Mouse (Mus musculus) embryo, embryonic 10 days (tissue): ENCODE measurements around the gene Dapk1.

Experiments used
- DNase-seq: peaks from one replicate; pipeline ENCODE4 v3.0.0-alpha.2; 2015; ENCODE audit warnings: low spot score

Gene Dapk1

DNA sequence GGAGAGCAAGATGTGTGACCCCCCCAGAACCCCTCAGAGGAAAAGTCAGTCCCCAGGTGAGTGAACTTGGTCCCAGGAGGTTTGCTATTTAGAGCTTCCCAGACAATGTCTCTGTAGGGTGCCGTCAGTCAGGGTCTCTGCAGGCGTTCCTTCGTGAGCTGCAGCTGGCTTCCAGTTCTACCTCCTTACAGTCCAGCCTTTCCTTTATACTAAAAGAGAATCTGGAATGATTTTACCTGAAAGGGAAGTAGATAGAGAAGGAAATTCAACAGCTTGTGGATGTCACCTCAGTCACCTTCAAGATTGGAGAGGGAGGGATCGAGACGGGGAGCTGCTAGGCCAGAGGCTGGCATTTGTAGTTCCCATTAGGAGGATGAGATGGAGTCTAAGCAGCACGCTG, 14.3 kb downstream of the Dapk1 start:
- DNase-seq = no peak

DNA sequence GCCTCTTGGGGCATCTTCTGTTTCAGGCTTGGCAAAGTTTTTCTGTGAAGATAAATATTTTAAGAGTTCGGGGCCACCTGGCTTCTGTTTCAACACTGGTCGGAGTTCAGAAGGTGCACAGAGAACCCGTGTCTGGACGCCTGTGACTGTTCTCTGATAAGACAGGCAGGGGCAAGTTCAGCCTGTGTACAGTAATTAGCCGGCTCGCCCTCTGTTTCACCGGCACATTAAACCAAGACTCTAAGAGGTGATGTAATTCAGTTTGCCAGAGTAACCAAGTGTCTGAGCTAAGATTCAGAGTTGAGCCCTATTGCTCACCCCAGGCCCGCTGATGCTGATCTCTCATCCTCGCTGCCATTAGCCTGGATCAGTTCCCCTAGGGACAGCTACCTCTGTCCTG, 16.5 kb downstream of the Dapk1 start:
- no peak for DNase-seq

DNA sequence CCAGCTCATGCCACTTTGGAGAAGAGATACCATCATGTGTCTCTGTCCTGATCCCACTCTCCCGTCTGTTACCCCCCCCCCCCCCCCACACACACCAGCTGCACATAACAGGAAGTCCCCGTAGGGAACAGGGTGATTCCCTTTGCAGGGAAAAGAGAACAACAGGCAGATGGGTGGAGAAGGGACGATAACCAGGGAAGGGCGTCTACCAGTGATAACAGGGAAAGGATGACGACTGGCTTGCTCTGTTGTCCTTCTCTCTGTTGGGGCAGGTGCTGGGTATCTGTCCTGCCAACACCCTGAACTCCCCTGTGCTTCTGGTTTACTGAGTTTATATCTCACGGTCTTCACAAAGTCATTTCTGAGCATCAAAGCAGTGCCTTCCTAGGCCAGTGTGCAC, 18.0 kb downstream of the Dapk1 start:
- no peak for DNase-seq

DNA sequence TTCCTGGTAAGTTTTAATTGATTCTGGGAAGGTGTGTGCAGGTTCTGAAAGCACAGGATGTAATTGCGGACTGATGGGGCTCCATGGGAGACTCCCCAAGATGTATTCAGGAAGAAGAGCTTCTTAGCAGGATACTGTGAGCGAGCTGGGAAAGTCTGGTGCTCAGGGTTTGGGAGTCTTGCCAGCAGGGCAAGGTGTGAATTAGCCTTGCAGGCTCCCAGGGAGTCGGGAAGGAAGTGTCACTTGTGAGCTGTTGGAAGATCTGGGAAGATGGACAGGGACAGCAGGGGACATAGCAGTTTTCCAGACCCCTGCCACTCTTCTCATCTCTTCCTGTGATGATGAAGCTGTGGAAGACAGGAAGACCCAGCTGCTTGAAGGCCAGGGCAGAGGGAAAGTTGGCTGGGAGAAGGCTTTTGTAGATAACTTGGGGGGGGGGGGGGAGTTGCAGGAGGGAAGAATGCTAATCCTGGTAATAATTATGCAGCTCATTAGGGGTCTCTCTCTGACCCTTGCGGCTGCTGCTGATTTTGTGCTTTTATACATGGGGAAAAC, 19.7 kb downstream of the Dapk1 start:
- no peak for DNase-seq

DNA sequence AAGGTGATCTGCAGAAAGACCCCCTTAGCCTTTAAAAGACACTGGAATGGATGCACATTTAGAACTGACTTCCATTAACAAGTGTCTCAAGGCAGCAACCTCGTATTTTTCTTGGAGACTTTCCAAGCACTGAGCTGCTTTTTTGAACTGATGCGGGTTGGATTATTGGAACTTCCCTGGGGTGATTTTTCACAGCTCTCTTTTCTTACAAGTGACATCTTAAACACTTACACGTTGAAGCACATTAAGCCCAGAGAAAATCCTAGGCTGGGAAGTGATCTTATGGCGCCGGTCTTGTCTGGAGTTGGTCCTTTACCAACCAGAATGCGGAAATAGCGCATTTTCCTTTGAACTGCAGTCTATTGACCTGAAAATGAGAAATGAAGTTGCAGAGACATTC, 23.8 kb downstream of the Dapk1 start:
- no peak for DNase-seq

DNA sequence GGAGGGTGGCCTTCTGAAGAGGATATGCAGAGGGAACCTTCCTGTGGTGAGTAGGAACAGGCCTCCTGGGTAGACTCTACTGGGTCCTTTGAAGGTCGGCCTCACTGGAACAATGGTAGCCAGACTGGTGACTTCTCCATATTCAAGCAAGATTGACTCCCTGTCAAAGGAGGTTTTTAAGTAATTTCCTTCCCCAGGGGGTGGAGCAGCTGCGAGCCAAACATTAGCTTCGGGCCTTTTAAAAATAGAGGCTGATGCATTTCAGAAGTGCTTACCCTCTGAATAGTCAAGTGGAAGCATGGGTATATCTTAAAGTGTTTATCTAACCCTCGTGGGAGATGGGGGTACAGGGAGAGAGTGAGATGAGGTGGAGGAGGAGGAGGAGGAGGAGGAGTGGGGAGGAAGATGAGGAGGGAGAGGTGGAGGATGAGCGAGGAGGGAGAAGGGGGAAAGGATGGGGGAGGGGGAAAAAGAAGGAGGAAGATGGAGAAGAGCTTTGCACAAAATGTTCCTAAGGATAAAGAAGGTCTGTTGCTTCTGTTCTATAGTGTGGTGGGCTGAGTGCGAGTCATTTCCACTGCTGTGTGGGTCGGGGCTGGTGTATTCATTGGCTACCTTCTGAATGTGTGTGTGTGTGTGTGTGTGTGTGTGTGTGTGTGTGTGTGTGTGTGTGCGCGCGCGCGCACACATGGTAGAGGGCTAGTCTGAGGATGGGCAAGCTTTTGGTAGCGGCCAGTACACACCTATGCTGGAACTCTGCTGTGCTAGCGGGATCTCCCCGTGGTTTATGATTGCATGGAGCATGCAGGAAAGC, 26.3 kb downstream of the Dapk1 start:
- no peak for DNase-seq

DNA sequence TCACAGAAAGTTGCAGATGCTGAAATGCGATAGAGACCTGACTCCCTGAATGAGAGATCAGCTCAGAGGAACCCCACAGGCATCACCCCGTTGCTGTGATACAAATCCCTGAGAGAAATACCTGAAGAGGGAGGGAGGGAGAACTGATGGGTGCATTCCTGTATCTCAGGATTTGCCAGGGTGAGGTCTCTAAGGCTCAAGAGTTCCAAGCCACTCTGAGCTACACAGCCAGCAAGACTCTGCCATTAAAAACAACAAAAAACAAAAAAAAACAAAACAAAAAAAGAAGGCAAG, 26.9 kb downstream of the Dapk1 start:
- DNase-seq = no peak

DNA sequence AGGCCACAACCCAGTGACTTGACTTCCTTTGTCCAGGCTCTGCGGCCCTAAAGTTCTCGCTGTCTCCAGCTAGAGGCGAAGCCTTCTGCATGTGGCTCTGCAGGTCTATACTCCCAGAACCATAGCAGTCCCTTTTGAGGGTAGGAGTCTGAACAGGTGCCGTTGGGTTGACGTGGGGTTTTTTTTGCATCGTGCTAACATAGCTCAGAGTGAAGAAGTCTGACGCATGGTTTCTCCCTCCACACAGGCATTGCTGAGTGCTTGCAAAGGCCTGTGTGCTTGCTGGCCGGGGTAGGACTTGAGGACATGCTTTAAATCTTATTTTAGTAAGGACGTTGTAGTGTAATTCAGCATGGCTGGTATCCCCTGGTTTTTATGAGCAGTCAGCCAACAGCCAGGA, 27.7 kb downstream of the Dapk1 start:
- no peak for DNase-seq

DNA sequence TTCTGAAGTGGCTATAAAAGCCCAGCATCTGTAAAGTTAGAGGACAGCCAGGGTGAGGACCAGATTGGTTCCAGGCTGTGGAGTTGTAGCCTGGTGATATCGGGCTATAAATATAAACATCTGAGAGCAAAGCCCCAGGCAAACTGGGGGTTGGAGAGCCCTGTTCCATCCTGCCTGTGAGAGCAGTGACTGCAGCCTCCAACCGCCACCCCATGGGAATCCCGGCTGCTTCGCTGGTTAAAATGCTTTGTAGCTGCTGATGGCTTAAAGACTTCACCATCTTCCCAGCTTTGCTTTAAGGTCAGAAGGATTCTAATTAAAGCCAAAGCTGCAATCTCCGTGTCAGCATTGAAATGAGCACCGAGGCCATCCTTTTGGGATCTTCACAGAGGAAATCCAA, 32.2 kb downstream of the Dapk1 start:
- no peak for DNase-seq

DNA sequence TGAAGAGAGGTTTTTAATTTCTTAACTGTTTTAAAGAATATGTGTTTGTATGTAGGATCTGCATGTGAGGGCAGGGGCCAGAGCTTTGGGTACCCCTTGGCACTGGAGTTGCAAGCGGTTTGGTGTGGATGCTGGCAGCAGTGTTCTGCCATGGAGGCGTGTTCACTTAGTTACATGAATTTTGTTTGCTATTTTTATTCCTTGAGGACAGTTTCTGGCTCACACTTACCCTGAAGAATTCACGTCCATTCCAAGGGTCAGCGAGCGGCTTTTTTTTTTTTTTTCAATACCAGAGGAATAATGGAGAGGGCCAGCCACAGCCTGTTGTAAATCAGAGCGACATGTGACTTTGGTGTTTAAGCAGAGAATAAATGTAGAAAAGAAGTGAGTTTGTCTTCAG, 33.9 kb downstream of the Dapk1 start:
- no peak for DNase-seq

DNA sequence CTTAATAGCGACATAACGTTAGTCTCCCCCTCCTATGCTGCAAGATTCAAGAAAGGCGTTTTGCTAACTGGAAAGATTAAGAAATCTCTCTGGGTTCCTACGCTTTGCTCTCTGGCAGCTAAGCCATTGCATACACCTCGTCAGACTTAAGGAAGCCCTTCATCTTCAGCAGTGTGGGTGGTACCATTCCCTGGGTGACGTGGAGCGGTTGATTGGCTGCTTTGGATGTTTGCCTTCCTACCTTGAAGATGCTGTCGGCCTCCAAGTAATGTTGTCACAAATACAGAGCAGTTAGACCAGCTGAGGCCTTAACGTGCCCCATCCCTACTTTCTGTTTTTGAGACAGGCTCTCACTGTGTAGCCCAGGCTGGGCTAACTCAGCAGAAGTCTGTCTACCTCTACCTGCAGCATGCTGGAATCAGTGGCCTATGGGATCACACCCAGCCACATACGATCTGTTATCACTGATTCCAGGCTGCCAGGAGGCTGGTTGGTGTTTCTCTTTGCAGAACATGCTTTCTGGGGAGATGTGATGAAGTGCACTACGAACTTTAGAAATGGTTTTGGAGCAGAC, 37.8 kb downstream of the Dapk1 start:
- DNase-seq = no peak

DNA sequence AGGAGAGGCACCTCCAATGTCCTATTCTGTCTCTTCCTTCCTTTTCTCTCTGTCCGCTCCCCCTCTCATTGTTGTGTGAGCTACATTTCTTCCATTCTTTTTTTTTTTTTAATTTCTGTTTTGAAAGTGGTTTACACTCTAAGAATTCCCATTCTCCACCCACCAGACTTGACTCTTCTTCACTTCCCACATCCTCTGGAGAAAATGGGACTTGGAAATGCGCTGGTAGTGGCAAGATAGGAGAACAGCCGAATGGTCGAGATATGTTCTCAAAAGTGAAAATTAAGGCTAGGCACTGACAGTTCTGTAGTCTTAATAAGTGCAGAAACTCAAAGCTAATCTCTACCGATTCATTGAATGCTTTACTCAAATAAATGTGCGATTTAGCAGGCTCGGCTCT, 38.7 kb downstream of the Dapk1 start:
- DNase-seq = no peak

DNA sequence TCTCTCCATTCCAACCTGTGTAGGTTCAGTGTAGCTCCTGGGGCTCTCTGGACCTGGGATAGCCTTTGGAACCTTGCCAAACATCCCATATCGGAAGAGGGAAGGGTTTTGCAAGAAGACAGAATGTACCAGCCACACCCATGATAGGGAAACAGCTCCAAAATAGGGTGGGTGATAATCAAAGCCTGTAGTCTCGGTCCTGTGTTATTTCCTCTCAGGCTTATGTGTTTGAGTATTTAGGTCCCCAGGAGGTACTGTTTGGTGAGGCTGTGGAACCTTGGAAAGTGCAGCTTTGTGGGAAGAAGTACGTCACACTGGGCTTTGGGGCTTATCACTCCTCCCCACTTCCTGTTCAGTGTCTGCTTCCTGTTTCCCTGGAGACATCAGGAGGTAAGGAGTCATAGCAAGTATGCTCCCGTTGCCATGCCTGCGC, 42.7 kb downstream of the Dapk1 start:
- DNase-seq = no peak

DNA sequence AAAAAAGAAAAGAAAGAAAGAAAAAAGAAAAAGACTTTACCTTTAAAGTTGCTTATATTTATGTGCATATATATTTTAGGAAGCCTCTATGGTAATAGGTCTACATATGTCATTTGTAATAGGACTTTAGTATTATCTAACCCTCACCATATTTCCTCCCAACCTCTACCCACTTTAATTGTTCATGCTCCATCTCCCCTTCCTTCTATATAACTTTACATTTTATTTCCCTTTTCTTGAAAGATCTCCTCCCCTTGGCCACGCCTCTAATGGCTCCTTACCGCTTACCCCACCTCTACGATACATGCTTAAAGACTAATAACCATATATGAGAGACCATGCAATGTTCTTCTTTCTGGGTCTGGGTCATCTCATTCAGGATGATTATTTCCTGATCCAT, 45.0 kb downstream of the Dapk1 start:
- no peak for DNase-seq

DNA sequence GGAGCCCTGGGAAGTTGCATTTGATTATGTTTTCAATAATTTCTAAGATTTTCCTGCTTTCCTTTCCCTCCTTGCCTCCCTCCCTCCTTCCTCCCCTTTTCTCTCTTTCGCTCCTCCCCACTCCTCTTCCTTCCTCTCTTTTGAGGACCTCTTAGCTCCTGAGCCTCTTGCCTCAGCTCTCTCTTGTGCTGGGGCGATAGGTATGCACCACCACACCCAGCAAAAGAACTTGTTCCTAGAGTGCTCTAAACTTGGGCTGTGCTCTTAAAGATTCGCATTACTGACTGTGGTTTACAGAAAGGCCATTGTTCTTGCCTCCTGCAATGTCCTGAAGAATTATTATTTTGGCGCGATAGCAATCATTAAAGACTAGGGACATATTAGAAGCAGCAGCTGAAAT, 46.6 kb downstream of the Dapk1 start:
- DNase-seq = no peak

DNA sequence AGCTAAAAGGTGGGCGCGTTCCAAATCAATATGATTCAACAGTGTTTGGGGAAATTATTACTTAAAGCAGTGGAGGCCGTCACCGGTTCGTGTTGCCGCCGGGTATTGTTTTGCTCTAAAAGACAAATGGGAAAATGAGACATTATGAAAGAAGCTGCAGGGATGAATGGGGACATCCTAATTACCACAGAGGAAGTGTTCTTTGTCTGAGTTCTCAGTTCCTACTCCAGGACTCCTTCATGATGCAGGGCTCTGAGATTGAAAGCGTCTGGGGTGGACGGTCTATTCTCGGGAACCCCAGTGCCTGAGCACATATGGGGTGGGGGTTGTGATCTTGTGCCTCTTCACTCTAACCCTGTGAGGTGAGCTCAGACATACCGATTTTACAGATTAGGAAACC, 48.3 kb downstream of the Dapk1 start:
- DNase-seq = no peak

DNA sequence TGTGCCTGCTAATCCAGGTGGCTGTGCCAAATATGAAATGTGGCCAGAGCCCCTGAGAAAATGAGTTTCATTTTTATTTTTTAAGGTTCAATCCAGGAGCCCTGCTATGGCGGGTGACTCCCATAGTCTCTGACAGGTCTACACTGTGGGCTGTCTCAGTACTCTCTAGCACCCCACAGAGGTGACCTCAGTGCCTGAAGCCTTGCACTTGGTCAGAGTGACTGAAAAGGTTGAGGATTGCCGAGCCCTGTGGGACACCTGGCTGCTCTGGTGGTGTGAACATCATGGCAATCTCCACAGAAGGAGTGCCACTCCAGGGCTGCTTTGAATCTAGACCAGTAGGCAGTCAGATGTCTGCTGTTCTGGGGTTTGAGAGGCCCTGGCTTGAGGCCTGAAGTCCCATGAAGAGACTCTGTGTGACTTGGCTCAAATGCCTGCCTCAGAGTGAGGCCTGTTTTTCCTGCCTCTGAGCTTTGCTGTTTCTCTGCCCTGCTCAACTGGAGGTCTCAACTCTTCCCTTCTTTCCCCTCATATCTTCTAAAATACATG, 52.3 kb downstream of the Dapk1 start:
- DNase-seq = no peak

DNA sequence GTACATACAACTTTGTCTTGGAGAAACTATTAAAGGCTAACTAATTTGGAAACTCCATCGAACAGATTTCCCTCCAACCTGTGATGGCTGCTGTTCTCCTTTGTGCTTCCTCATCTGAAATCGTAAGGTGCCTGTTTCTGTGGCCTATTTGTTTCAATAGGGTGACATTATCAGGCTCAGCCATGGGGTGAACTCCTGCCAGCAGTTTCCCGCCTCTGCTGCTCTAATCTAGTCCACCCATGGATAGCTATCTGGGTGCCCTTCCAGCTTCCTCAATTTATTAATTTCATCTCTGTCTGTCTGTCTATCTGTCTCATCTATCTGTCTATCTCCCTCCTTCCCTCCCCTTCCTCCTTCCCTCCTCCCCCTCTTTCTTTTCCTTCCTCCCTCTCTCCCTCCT, 53.5 kb downstream of the Dapk1 start:
- DNase-seq = no peak

DNA sequence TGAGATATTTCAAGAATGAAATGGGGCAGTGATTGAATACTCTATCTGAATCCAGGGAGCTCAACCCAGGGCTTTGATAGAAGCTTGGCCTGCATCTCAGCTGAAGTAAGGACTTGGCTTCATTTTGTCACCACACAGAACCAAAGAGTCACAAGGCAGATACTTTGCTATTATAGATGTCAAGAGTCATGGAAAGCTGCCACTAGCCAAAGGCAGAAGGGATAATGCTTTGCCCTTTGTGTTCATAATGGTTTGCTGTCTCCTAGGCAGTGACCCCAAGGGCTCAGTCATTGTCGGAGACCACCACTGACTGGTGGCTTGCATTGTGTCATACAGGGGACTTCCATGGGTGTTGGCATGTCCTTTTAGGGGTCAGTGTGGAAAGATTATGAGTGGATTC, 57.9 kb downstream of the Dapk1 start:
- no peak for DNase-seq

DNA sequence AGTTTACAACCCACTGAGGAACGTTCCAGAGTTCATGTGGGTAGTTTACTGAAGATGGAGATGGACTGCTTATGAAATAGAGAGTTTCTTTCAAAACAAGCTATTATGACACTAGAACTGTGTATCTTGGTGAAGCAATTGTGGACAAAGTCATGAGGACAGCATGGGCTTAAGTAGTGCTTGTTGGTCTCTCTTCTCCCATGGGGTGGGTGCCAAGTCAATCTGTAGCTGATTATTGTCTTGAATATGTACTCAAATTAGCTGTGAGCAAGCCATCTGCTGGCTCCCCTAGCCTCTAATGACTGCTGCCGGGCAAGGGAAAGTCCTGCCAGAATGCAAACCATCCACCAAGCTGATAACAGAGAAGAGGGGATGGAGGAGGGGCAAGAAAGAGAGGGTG, 58.3 kb downstream of the Dapk1 start:
- no peak for DNase-seq

DNA sequence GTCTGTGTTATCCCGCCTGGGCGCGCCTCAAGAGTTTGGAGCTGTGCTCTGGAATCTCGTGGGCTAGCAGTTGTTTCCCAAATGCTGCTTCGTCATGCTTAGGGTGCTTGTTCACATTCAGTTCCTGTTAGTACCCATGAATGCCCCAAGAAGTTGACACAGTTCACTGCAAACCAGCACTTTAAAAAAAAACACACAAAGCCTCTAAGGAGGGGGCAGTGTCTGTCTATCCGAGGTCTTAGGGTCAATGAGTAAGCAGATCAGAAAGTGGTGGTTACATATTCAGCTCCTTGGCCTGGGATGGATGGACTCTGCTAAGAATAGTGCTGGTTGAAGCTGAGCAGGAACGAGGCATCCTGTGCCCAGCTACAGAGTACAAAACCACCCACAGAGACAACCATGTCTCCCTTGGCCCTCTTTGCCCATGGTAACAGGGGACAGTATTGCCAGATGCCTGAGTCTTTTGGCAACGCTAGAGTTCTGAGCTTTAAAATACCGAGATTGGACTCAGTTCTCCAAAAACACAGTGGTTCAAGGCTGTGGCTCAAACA, 59.0 kb downstream of the Dapk1 start:
- DNase-seq = no peak

DNA sequence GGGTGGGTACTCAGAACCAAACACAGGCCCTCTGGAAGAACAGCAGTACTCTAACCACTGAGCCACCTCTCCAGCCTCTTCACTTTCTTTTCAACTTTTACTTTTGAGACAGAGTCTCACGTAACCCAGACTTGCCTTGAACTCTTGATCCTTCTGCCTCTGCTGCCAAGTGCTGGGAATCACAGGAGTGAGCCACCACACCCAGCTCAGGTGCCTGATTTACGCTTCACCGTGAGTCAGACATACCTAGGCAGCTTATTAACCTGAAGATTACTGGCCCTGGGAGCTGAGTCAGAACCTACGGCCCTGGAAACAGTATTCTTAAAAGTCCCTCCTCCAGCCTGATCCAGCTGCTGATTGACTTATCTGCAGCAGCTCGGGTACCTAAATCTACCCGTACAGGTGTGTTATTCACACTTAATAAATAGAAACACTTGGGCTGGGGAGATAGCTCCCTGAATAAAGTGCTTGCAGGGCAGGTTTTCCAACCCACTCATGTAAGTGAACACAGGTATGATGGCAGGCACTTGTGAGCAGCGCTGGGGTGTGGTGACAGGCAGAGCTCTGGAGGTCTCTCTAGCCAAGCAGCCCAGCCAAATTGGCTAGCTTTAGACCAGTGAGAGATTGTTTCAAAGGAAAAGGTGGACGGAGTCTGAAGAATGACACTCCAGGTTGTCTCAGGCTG, 60.9 kb downstream of the Dapk1 start:
- no peak for DNase-seq

DNA sequence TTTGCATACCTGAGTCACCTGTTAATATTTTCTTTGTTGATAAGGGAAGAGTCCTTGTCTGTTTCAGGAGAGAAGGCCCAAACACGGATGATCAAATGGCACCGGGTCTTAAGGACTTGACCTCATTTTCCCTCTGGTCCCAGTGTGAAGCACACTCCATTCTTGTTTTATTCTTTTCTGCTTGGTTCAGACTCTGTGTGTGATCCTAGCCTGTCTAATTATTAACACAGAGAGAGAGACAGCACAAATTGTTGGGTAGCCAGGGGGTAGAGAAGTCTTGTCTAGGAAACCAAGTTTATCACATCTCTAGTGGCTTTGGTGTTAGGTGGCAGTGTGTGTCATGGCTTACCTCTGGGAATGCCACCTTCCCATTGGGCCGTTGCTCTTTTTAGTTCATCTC, 62.3 kb downstream of the Dapk1 start:
- DNase-seq = no peak
